Mouse (Mus musculus): ENCODE measurements around the gene Kctd8. TPM values are rescaled to one million over a fixed set of nuclear protein-coding genes. Genes with fewer than 3 reads are reported as not detected.

Gene Kctd8
- 8.4 TPM for polyA plus RNA-seq (2015; fragmentation: Illumina TruSeq; extraction: RNeasy Lipid Tissue Mini Kit (QIAGEN cat#74804); ENCODE audit: low read depth, low replicate concordance)

GRCm38 (mm10) chr5:69340919-69341801, at the start of gene Kctd8:
Gene Kctd8, minus strand, starts transcription at chr5:69341679.

Other genes starting within 250 kb of the Kctd8 start
- not detected for gene Yipf7, start 201.0 kb upstream of the Kctd8 start, polyA plus RNA-seq (2015; fragmentation: Illumina TruSeq; extraction: RNeasy Lipid Tissue Mini Kit (QIAGEN cat#74804); ENCODE audit: low read depth, low replicate concordance)
- gene Guf1, start 215.2 kb upstream of the Kctd8 start, polyA plus RNA-seq (2015; fragmentation: Illumina TruSeq; extraction: RNeasy Lipid Tissue Mini Kit (QIAGEN cat#74804); ENCODE audit: low read depth, low replicate concordance) = 31.8 TPM